Mouse (Mus musculus) G1E (cell line): ENCODE results near the gene Dusp16.

ENCODE experiments used
- CTCF ChIP-seq: IDR thresholded peaks from 2 replicates; pipeline ENCODE4 v1.5.1; 2012; ENCODE audit warnings: low read depth, low read length, inconsistent platforms, mixed read lengths
- GATA1 ChIP-seq: IDR thresholded peaks from 2 replicates; pipeline ENCODE4 v1.6.1; 2012; ENCODE audit warnings: borderline replicate concordance, low read length, inconsistent platforms, mixed read lengths
- GATA2 ChIP-seq: IDR thresholded peaks from 2 replicates; pipeline ENCODE4 v1.6.1; 2012; ENCODE audit warnings: low read depth, low read length, inconsistent platforms, borderline replicate concordance
- POLR2AphosphoS5 ChIP-seq: IDR thresholded peaks from 2 replicates; pipeline ENCODE4 v1.6.1; 2012; ENCODE audit warnings: low read depth, low read length, inconsistent platforms; ENCODE audit not compliant: insufficient replicate concordance
- TAL1 ChIP-seq: conservative IDR thresholded peaks from 2 replicates; pipeline ENCODE4 v1.6.1; 2012; ENCODE audit warnings: low read depth, low read length, inconsistent platforms, mixed read lengths

- TF ChIP-seq CTCF (no peak), TAL1 (no peak), GATA2 (no peak), GATA1 (no peak), POLR2AphosphoS5 (no peak)
Observed at GRCm38 (mm10) chr6:134789100-134789499, 3.3 kb downstream of the Dusp16 start.
